Mouse (Mus musculus) MN1 (cell line): ENCODE measurements at regions not wholly inside any gene's neighbourhood (a gene's known extent, or its start where the extent isn't known, plus 50 kb on each side); places are given as distances from the start of the nearest gene placed in this dataset.

ENCODE experiments used
- DNase-seq: peaks from one replicate; pipeline ENCODE4 v3.0.0-alpha.2; 2016; ENCODE audit warnings: low spot score

GRCm38 (mm10) chr6:143487003-143487402 lies 320.0 kb downstream of the Etnk1 start:
- DNase-seq, result no peak

- no peak for DNase-seq
Observed at GRCm38 (mm10) chr6:143490019-143490418, 323.0 kb downstream of the Etnk1 start.

GRCm38 (mm10) chr6:143491380-143491779 lies 324.4 kb downstream of the Etnk1 start:
- no peak for DNase-seq

GRCm38 (mm10) chr6:143493543-143493942 lies 326.5 kb downstream of the Etnk1 start:
- DNase-seq, result no peak

GRCm38 (mm10) chr6:143494341-143494740 lies 327.3 kb downstream of the Etnk1 start:
- no peak for DNase-seq

GRCm38 (mm10) chr6:143494886-143495285 lies 327.9 kb downstream of the Etnk1 start:
- DNase-seq, result no peak

GRCm38 (mm10) chr6:143498764-143499163 lies 331.7 kb downstream of the Etnk1 start:
- DNase-seq, result no peak

GRCm38 (mm10) chr6:143499259-143500043 lies 332.4 kb downstream of the Etnk1 start:
- no peak for DNase-seq

GRCm38 (mm10) chr6:143502803-143503202 lies 335.8 kb downstream of the Etnk1 start:
- DNase-seq, result no peak

- DNase-seq, result no peak
Observed at GRCm38 (mm10) chr6:143503953-143504352, 336.9 kb downstream of the Etnk1 start.

GRCm38 (mm10) chr6:143513459-143513858 lies 346.4 kb downstream of the Etnk1 start:
- DNase-seq, result no peak

GRCm38 (mm10) chr6:143515137-143515536 lies 348.1 kb downstream of the Etnk1 start:
- DNase-seq, result no peak

GRCm38 (mm10) chr6:143516746-143517145 lies 349.7 kb downstream of the Etnk1 start:
- no peak for DNase-seq

- no peak for DNase-seq
Observed at GRCm38 (mm10) chr6:143518476-143518875, 351.5 kb downstream of the Etnk1 start.

- DNase-seq, result no peak
Observed at GRCm38 (mm10) chr6:143519668-143520067, 352.6 kb downstream of the Etnk1 start.

- DNase-seq, result no peak
Observed at GRCm38 (mm10) chr6:143525092-143525491, 358.1 kb downstream of the Etnk1 start.

GRCm38 (mm10) chr6:143528898-143529297 lies 361.9 kb downstream of the Etnk1 start:
- DNase-seq, result no peak

GRCm38 (mm10) chr6:143530372-143531224 lies 363.6 kb downstream of the Etnk1 start:
- DNase-seq, result no peak

GRCm38 (mm10) chr6:143531477-143531876 lies 364.5 kb downstream of the Etnk1 start:
- no peak for DNase-seq

GRCm38 (mm10) chr6:143532380-143532779 lies 365.4 kb downstream of the Etnk1 start:
- no peak for DNase-seq

- DNase-seq, result no peak
Observed at GRCm38 (mm10) chr6:143535265-143535664, 368.2 kb downstream of the Etnk1 start.

GRCm38 (mm10) chr6:143535726-143536125 lies 368.7 kb downstream of the Etnk1 start:
- no peak for DNase-seq
